Mouse (Mus musculus) layer of hippocampus, adult 6 months (tissue): Measurements from ENCODE around the gene Lnx1. TPM values are rescaled to one million over a fixed set of nuclear protein-coding genes. Genes with fewer than 3 reads are reported as not detected.

ENCODE experiments used
- long read RNA-seq, 2 experiments: library from polyadenylated mRNA; unstranded; transcript quantifications; one replicate each; pipeline ENCODE4 v2.0.0; 2019 to 2020
- polyA plus RNA-seq: library from polyadenylated mRNA; unstranded; fragments of <200 nt; fragmentation: Nextera tagmentation; gene quantifications from 2 replicates; pipeline ENCODE4 v1.2.3, GENCODE M21; 2021

Lnx1 gene
- 8.6 and 9.2 TPM in 2 replicates for polyA plus RNA-seq
- long read RNA-seq, experiment 1, transcript Lnx1-205 (10 exons, 2,259 nt): major isoform, 17 of 21 reads
- long read RNA-seq, experiment 1, partial matches to known transcripts: 2 of 21 reads
- long read RNA-seq, experiment 1, other reads (novel, unspliced or antisense): 1 of 21 reads
- long read RNA-seq, experiment 2, transcript Lnx1-205 (10 exons, 2,259 nt): major isoform, 58 of 95 reads
- long read RNA-seq, experiment 2, partial matches to known transcripts: 4 of 95 reads
- long read RNA-seq, experiment 2, other reads (novel, unspliced or antisense): 30 of 95 reads

DNA sequence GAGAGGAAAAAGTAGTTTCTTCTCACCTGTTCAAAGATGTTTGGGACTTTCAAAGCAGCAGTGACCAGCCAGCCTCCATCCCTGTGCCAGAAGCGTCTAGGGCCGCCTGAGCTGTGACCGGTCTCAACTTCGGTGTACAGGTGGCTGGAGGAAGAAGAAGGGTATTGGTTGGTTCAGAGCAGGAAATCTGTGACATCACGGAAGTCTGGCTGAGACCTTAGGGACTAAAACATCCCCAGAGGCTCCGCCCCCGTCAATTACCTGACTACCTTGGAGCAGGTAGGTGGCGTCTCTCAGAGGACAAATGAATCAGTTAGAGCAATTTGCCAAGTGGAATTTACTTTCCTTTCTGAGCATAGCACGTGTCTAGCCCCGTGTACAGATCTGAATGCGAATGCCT, at the start of gene Lnx1:
TSS of gene Lnx1 (minus strand) at position 147 of the 400 bp plus-strand sequence.

Other genes with a start within 250 kb of the Lnx1 start
- gene Scfd2, start 171.2 kb downstream of the Lnx1 start, polyA plus RNA-seq: 19.9 and 24.2 TPM in 2 replicates
- gene Fip1l1, start 167.5 kb downstream of the Lnx1 start, polyA plus RNA-seq: 36.6 and 40.3 TPM in 2 replicates